Mouse (Mus musculus) lung, postnatal 0 days (tissue): ENCODE measurements around the gene Slc17a4.

Experiments
- CTCF ChIP-seq: IDR thresholded peaks from 2 replicates; pipeline ENCODE4 v1.5.1; 2016; ENCODE audit warnings: antibody characterized with exemption, mild to moderate bottlenecking
- EP300 ChIP-seq: IDR thresholded peaks from 2 replicates; pipeline ENCODE4 v1.6.1; 2016; ENCODE audit warnings: antibody characterized with exemption, mild to moderate bottlenecking, control low read depth

GRCm38 (mm10) chr13:23925792-23926191 lies 11.0 kb upstream of the Slc17a4 start:
- TF ChIP-seq CTCF (no peak), EP300 (no peak)
